Mouse (Mus musculus): ENCODE measurements around the gene Med16. TPM values are rescaled to one million over a fixed set of nuclear protein-coding genes. Genes with fewer than 3 reads are reported as not detected.

Med16 gene
- polyA plus RNA-seq (2016; fragmentation: Nextera tagmentation; extraction: Ambion mirVana): 63.6 and 68.1 TPM in 2 replicates

DNA sequence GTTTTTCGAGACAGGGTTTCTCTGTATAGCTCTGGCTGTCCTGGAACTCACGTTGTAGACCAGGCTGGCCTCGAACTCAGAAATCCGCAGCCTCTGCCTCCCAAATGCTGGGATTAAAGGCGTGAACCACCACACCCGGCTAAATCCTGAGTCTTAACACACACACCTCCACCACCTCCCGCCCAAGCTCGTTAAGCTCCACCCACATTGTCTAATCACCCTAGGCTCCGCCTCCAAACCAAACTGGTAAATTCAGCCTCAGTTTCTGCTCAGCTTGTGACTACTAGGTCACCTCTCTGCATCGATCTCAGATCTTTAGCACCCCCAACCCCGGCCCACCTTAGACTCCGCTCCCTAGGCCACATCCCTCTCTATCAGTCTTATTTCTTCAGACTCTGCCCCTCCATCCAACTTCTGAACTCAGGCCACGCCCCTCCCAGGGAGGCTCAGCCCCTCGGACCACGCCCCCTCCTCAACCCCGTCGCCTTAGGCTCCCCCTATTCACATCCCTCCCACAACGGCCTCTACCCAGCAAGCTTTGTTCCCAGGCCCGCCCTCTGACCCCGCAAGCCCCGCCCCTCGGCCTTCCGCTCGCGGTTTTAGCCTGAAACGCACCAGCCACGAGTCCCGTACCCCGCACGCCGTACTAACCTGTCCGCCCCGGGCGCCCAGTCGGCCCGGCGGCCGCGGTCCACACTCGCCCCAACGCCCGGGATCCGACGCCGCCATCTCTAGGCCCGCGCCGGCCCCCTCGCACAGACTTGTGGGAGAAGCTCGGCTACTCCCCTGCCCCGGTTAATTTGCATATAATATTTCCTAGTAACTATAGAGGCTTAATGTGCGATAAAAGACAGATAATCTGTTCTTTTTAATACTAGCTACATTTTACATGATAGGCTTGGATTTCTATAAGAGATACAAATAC lies at the start of gene Med16:
Gene Med16, minus strand, starts transcription at position 757 of the 925 bp plus-strand sequence.
- peaks cover 71% of the 10 kb centered on the region for H3K36me3 ChIP-seq (replicated peaks)
- peaks cover 27% of the 10 kb centered on the region for H3K4me1 ChIP-seq
- peak within 1 kb of the TSS; percentile 100 for H3K27ac ChIP-seq (replicated peaks)
- peaks cover 5% of the 10 kb centered on the region for H3K27me3 ChIP-seq (replicated peaks; ENCODE audit: low read depth, poor library complexity, severe bottlenecking)
- H3K4me3 ChIP-seq: peak within 1 kb of the TSS; percentile 78
- H3K9me3 ChIP-seq: no peaks in the 10 kb centered on the region
- peak; percentile 97 for DNase-seq (ENCODE audit: low spot score)
- WGBS: 2% methylated on average over 52 of the region's 52 CpGs

DNA sequence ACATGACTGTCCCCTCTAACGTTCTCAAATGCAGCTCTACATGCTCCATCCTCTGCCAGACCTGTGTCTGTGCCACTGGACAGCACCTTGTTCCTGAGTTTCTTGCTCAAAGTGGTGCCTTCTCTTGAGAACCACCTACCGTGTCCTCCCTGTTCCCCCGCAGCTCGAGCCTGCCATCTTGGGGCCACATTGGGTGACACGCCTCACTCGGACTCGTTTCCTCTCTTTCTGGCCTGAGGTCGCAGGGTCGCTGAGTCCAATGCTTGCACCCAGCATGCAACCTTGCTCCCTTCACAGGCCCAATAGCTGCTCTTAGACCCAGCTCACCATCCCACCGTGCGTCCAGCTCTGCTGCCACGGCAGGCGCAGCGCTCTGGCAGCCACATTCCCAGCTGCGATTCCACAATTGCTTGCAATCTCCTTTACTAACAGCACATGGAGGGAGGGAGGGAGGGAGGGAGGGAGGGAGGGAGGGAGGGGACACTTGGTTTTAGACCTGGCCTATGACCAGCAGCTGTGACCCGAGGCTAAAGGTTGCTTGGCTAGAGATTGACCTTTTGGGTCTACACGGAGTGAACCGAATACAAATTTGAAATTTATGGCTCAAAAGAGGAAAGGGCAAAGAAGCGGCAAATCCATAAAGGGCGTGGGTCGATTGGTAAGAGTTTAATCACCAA lies 49.6 kb upstream of the Med16 start:
- WGBS: 12% methylated on average over 21 of the region's 21 CpGs
- peaks cover 55% of the 10 kb centered on the region for H3K4me1 ChIP-seq
- H3K27ac ChIP-seq (replicated peaks): peak overlapping the region; percentile 67
- DNase-seq (ENCODE audit: low spot score): peak; percentile 85
- no peaks in the 10 kb centered on the region for H3K9me3 ChIP-seq
- H3K4me3 ChIP-seq: peak overlapping the region; percentile 40; the same call in 1 of the 2 replicates
- H3K27me3 ChIP-seq (replicated peaks; ENCODE audit: low read depth, poor library complexity, severe bottlenecking): no peaks in the 10 kb centered on the region
- peaks cover 32% of the 10 kb centered on the region for H3K36me3 ChIP-seq (replicated peaks)

DNA sequence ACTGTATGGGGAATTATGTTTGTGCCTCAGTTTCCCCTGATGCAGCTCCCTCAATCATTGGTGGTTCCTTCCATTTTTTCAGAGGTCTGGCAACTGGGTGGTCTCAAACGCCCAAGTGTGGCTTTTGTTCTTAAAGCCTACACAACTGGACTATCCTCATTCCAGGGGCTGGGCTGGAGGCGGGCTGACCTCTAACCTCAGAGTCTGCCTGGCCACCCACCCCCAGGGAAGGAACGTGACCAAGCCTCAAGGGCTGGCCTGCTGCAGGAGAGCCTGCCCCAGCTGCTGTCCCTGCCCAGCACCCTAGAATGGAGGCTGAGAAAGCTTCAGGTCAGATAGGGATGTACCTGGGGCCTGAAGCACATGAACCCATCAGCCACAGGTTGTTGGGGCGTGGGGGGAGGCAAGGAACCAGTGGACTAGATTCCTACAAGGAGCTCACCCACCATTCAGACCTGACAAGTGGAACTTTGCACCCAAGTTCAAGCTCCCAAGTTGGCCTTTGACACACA lies 48.0 kb upstream of the Med16 start:
- Histone ChIP-seq H3K27me3 (replicated peaks; ENCODE audit: low read depth, poor library complexity, severe bottlenecking) (no peaks in the 10 kb centered on the region), H3K4me1 (peaks cover 55% of the 10 kb centered on the region), H3K27ac (replicated peaks) (peak overlapping the region; percentile 57; the same call in 1 of the 2 replicates), H3K36me3 (replicated peaks) (peaks cover 29% of the 10 kb centered on the region), H3K4me3 (peak overlapping the region; percentile 30; the same call in 1 of the 2 replicates), H3K9me3 (no peaks in the 10 kb centered on the region)
- no peak for DNase-seq (ENCODE audit: low spot score)
- 19% methylated on average over 4 of the region's 4 CpGs for WGBS

DNA sequence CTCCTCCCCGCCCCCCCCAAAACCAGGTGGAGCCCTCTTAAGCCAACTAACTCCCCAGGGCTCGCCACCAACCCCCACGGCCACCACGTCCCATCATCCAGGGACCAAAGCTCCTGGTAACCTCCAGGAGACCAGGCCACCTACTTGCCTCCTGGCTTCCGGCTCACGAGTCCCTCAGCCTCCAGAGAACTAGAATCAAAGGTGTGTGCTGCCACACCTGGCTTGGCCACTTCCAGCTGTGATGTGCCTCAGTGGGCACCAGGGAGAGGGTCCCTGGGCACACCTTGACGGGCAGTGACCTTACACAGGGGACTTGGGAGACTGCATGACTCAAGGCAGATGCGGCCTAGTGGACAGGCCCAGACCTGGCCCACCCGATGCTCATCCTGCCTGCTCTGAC lies 47.0 kb upstream of the Med16 start:
- peaks cover 30% of the 10 kb centered on the region for H3K36me3 ChIP-seq (replicated peaks)
- H3K4me1 ChIP-seq: peaks cover 45% of the 10 kb centered on the region
- peak overlapping the region; percentile 30; the same call in 1 of the 2 replicates for H3K4me3 ChIP-seq
- 66% methylated on average over 9 of the region's 9 CpGs for WGBS
- no peak for DNase-seq (ENCODE audit: low spot score)
- H3K9me3 ChIP-seq: no peaks in the 10 kb centered on the region
- H3K27me3 ChIP-seq (replicated peaks; ENCODE audit: low read depth, poor library complexity, severe bottlenecking): no peaks in the 10 kb centered on the region
- H3K27ac ChIP-seq (replicated peaks): peak overlapping the region; percentile 11

DNA sequence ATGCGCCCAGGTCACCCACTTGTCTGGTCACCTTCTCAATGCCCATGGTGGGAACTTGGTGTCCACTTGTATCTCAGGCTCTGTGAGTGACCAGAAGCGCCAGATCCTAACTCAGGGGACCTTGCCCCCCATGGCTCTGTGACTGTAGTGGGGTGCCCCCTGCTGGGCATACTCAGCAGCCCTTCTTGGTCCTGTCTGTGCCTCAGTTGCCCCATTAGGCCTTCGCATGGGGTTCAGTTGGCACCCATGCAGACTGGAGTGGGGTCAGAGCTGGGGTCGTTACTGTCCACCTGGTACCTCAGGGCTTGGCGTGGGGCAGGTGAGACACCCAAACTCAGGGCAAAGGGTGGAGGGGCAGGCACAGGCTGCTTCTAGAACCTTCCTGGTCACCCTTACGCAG lies 45.2 kb upstream of the Med16 start:
- DNase-seq (ENCODE audit: low spot score): peak; percentile 43
- Histone ChIP-seq H3K9me3 (no peaks in the 10 kb centered on the region), H3K4me3 (no peak overlapping the region), H3K27me3 (replicated peaks; ENCODE audit: low read depth, poor library complexity, severe bottlenecking) (no peaks in the 10 kb centered on the region), H3K4me1 (peaks cover 42% of the 10 kb centered on the region), H3K27ac (replicated peaks) (no peak overlapping the region), H3K36me3 (replicated peaks) (peaks cover 48% of the 10 kb centered on the region)
- 86% methylated on average over 6 of the region's 6 CpGs for WGBS

DNA sequence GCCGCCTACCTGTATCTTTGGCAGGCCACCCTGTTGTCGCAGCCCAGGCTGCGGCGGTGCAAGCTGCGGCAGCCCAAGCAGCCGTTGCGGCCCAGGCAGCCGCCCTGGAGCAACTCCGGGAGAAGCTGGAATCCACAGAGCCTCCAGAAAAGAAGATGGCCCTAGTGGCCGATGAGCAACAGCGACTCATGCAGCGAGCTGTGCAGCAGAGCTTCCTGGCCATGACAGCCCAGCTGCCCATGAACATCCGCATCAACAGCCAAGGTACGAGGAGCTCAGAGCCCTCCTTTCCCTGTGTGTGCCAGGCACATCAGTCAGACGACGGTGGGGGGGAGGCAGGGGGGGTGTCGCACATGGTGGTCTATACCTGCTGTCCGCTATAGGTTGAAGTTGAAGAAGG lies 41.9 kb upstream of the Med16 start:
- no peak for DNase-seq (ENCODE audit: low spot score)
- H3K9me3 ChIP-seq: no peaks in the 10 kb centered on the region

DNA sequence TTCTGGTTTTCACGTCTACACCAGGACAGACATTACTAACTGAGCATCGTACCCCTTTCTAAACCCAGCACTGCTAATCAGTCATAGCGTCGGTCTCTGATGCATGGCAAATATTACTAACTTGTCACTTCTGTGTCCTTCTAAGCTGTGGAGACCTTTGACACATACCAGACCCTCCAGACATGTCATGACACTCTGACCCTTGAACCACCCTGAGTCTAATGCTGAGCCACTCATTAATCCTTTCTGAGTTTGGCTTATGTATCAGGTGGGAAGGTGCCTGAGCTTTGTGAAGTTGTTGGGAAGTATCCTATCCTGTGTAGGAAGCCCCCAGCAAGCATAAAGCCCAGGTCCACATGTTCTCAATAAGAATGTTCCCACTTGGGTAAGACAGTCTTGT lies 41.1 kb upstream of the Med16 start:
- H3K27me3 ChIP-seq (replicated peaks; ENCODE audit: low read depth, poor library complexity, severe bottlenecking): no peaks in the 10 kb centered on the region

More for the DNA sequence above, 41.9 kb upstream of the Med16 start:
- Histone ChIP-seq H3K27me3 (replicated peaks; ENCODE audit: low read depth, poor library complexity, severe bottlenecking) (no peaks in the 10 kb centered on the region), H3K27ac (replicated peaks) (no peak overlapping the region), H3K36me3 (replicated peaks) (peaks cover 76% of the 10 kb centered on the region), H3K4me1 (peaks cover 37% of the 10 kb centered on the region), H3K4me3 (no peak overlapping the region)
- 83% methylated on average over 18 of the region's 18 CpGs for WGBS

DNA sequence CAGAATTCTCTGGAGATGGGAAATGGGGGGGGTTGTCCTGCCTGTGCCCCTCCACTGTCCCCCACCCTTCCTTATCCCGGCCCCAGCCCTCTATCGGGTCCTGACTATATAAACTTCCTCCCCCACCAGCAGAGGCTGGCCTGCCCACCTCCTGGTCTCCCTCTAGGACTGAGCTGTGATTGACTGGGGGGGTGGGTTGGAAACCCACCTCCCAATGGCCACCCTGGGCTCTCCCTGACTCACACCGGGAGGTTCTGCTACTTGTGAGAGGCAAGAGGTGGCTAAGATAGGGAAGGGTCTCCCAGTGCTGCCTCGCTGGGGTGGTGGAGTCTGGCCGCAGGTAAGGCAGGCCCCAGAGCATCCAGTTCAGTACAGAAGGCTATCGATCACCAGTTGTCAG lies 38.8 kb upstream of the Med16 start:
- Histone ChIP-seq H3K27me3 (replicated peaks; ENCODE audit: low read depth, poor library complexity, severe bottlenecking) (no peaks in the 10 kb centered on the region), H3K27ac (replicated peaks) (peak overlapping the region; percentile 86), H3K36me3 (replicated peaks) (peaks cover 81% of the 10 kb centered on the region), H3K4me3 (peak overlapping the region; percentile 42; the same call in 1 of the 2 replicates), H3K9me3 (no peaks in the 10 kb centered on the region), H3K4me1 (peaks cover 59% of the 10 kb centered on the region)
- DNase-seq (ENCODE audit: low spot score): no peak
- WGBS: 73% methylated on average over 6 of the region's 6 CpGs

More for the DNA sequence above, 41.1 kb upstream of the Med16 start:
- peaks cover 37% of the 10 kb centered on the region for H3K4me1 ChIP-seq
- DNase-seq (ENCODE audit: low spot score): no peak
- no peak overlapping the region for H3K27ac ChIP-seq (replicated peaks)
- H3K9me3 ChIP-seq: no peaks in the 10 kb centered on the region
- H3K36me3 ChIP-seq (replicated peaks): peaks cover 79% of the 10 kb centered on the region
- H3K4me3 ChIP-seq: no peak overlapping the region
- WGBS: 86% methylated on average over 4 of the region's 4 CpGs

DNA sequence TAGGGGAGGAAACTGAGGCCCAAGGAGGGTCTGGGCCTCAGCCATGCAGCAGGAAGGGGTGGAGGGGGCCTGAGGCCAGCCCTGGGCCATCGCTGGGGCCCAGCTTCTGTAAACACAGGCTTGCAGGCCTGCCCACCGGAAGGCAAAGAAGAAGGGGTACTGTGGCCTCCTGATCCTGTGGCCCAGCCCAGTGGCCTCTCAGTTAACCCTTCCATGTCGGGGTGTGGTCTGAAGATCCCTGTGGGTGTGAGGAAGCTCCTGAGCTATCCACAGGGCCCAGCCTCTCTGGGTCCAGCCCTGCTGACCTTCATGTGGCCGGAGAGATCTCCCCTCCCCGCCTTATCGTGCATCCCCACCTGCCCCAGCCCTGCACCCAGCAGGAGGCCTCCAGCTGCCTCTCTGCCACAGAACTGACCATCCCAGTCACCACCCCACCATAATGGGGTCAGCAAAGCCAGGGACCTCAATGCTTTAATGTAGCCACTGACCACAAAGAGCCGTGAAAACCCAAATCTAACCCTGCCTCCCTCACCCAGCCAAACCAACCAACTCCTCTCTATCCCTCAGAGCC lies 38.1 kb upstream of the Med16 start:
- peak; percentile 53 for DNase-seq (ENCODE audit: low spot score)

DNA sequence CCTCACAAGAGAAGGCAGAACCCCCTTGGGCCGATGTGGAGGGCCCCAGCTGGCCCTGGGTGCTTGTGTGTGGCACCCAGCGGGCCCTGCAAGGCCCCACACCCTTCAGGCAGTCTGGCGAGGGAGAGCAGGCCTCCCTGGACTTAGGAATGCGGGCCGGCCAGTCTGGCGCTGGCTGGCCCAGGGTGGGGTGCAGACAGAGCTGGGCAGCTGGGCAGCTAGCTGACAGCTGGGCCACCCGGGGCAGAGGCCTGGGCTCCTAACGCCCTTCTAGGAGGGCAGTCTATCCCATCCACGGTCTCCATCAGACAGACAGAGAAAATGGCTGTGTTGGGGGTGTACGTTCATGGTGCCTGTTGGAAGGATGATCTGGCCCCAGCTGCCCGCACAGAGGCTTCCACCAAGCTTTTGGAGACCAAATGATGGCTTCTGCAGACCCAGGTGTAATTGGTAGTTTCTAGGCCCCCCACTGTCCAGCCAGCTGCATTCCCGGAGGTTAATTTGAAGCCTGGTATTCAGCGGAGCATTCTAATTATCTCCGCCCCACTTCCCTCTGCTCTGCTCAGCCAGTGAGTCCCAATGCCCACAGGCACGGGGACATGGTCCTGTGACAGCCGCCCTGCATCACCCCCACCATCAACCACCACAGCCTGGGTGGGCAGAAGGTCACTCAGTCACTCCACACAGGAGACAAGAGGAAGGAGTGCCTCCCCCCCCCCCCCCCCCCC lies 36.9 kb upstream of the Med16 start:
- Histone ChIP-seq H3K9me3 (no peaks in the 10 kb centered on the region), H3K27me3 (replicated peaks; ENCODE audit: low read depth, poor library complexity, severe bottlenecking) (no peaks in the 10 kb centered on the region), H3K4me3 (peak overlapping the region; percentile 42), H3K4me1 (peaks cover 64% of the 10 kb centered on the region), H3K27ac (replicated peaks) (peak overlapping the region; percentile 86), H3K36me3 (replicated peaks) (peaks cover 84% of the 10 kb centered on the region)
- peak; percentile 79 for DNase-seq (ENCODE audit: low spot score)
- WGBS: 16% methylated on average over 16 of the region's 16 CpGs

More for the DNA sequence above, 38.1 kb upstream of the Med16 start:
- H3K4me3 ChIP-seq: peak overlapping the region; percentile 42
- no peaks in the 10 kb centered on the region for H3K27me3 ChIP-seq (replicated peaks; ENCODE audit: low read depth, poor library complexity, severe bottlenecking)
- no peaks in the 10 kb centered on the region for H3K9me3 ChIP-seq
- WGBS: 10% methylated on average over 7 of the region's 7 CpGs
- peak overlapping the region; percentile 86 for H3K27ac ChIP-seq (replicated peaks)
- peaks cover 84% of the 10 kb centered on the region for H3K36me3 ChIP-seq (replicated peaks)
- peaks cover 59% of the 10 kb centered on the region for H3K4me1 ChIP-seq

DNA sequence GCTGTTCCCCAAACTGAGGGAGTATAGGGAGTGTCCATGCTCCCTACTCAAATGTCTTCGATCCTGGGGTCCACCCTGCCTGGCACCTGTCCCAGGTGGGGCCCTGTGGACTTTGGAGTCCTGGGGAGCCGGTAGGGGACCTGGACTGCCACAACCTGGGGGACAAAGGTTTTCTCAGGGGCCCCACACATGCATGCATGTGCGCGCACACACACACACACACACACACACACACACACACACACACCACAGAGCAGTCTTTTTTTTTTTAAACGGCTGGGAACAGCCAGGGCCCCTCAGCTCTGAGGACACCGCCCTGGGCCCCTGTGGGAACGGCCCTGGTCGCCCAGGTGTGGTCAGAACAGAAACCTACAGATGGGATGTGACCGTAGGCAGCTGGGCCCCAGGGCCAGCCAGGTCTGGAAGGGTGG lies 34.8 kb upstream of the Med16 start:
- WGBS: 79% methylated on average over 9 of the region's 9 CpGs
- Histone ChIP-seq H3K27me3 (replicated peaks; ENCODE audit: low read depth, poor library complexity, severe bottlenecking) (no peaks in the 10 kb centered on the region), H3K9me3 (no peaks in the 10 kb centered on the region), H3K27ac (replicated peaks) (peak overlapping the region; percentile 86), H3K36me3 (replicated peaks) (peaks cover 83% of the 10 kb centered on the region), H3K4me1 (peaks cover 78% of the 10 kb centered on the region), H3K4me3 (no peak overlapping the region)
- no peak for DNase-seq (ENCODE audit: low spot score)
